Mouse (Mus musculus): Measurements from ENCODE around the gene Zfp706. TPM values are rescaled to one million over a fixed set of nuclear protein-coding genes. Genes with fewer than 3 reads are reported as not detected.
"Not testable (repeated sequence)": the region's sequence is repeated elsewhere in the genome, so short reads cannot be mapped to it uniquely, and the experiment has no call there.

Zfp706 gene
- polyA plus RNA-seq, 1 experiment from 2014 or later = 437 TPM

DNA sequence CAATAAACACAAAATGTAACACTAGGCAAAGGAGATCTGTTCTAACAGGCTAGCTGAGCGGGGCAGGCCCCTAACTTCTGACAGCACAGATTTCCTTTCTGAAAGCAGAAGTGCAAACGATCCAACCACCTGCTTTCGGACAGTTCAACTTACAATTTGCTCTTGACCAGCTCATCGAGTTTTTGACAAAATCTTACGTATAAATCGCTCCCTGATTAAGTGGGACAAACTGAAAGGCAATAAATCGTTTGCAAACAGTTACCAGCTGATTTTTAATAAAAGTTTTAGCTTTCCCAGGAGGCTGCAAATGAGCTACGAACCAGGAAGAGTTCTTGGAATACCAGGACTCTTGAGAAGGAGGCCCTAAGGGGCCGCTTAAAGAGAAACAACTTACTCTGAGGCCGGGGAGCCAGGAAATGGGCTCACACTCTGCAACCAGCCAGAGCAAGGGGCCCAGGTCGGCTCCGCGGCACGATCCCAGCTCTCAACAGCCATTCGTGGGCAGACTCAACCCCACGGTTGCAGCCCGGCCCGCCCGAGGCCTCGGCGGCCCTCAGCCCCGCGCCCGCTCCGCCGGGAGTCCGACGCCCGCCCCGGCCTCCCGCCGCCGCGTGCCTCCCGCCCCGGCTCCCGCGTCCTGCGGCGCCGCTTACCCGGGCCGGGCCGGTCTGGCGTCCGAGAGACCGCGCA lies 953 bp downstream of the Zfp706 start:
- Histone ChIP-seq H3K27ac (peak overlapping the region; percentile 96), H3K9ac (replicated peaks) (peak overlapping the region; percentile 98), H3K4me2 (replicated peaks) (peak overlapping the region; percentile 69), H3K9me3 (no peaks in the 10 kb centered on the region), H3K4me3 (replicated peaks) (peak overlapping the region; percentile 95), H3K36me3 (peaks cover 13% of the 10 kb centered on the region), H3K4me1 (replicated peaks) (peaks cover 30% of the 10 kb centered on the region), H3K27me3 (no peaks in the 10 kb centered on the region)
- ATAC-seq = no peak
- WGBS = under 1% methylated on average over 34 of the region's 48 CpGs

- Histone ChIP-seq H3K4me2 (replicated peaks) (peak overlapping the region; percentile 69), H3K36me3 (peaks cover 16% of the 10 kb centered on the region), H3K4me1 (replicated peaks) (peaks cover 30% of the 10 kb centered on the region), H3K9ac (replicated peaks) (peak overlapping the region; percentile 98), H3K27me3 (no peaks in the 10 kb centered on the region), H3K27ac (peak overlapping the region; percentile 96; the same call in 1 of the 2 replicates), H3K4me3 (replicated peaks) (peak overlapping the region; percentile 95), H3K9me3 (no peaks in the 10 kb centered on the region)
- ATAC-seq = no peak
- 39% methylated on average over 7 of the region's 7 CpGs for WGBS
These were observed 1.6 kb downstream of the Zfp706 start for GRCm38 (mm10) chr15:37005793-37006474.

DNA sequence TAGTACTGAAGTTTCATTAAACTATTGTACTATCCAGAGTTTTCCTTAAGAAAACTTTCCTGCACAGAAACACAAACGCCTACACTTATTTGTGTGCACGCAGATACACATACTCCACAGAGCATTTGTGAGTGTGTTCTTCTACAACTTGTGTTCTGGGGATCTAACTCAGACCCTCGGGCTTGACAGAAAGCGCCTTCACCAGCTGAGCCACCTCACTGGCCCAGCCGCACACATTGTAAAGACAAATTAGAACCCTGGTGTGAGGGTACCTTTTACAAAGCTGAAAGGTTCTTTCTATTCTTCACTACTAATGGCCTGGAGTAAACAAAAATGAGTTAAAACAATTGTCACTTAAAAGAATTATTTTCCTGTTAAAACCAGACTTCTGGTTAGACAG lies 2.7 kb downstream of the Zfp706 start:
- WGBS = 79% methylated on average over 5 of the region's 5 CpGs
- H3K27ac ChIP-seq = no peak overlapping the region
- H3K4me1 ChIP-seq (replicated peaks) = peaks cover 30% of the 10 kb centered on the region
- ATAC-seq = no peak
- H3K9ac ChIP-seq (replicated peaks) = no peak overlapping the region
- no peak overlapping the region for H3K4me3 ChIP-seq (replicated peaks)
- H3K9me3 ChIP-seq = no peaks in the 10 kb centered on the region
- H3K4me2 ChIP-seq (replicated peaks) = peak overlapping the region; percentile 69
- peaks cover 25% of the 10 kb centered on the region for H3K36me3 ChIP-seq
- H3K27me3 ChIP-seq = no peaks in the 10 kb centered on the region

DNA sequence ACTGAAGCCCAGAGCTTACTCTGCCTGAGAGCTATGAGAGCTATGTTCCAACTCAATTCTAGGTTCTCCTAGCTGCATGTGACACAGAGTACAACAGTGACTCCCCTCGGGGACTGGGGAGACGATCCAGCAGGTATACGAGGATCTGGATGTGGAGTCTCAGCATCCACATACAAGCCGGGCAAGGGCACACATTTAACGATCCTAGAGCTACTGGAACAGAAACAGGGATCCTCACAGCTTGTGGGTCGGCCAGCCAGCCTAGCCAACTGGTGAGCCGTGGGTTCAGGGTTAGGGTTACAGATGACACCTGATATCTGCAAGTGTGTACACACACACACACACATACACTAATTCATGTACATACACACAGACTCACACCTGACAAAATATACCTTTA lies 5.3 kb downstream of the Zfp706 start:
- Histone ChIP-seq H3K4me1 (replicated peaks) (peaks cover 25% of the 10 kb centered on the region), H3K27ac (no peak overlapping the region), H3K9me3 (no peaks in the 10 kb centered on the region), H3K9ac (replicated peaks) (no peak overlapping the region), H3K4me3 (replicated peaks) (no peak overlapping the region), H3K36me3 (peaks cover 50% of the 10 kb centered on the region), H3K27me3 (no peaks in the 10 kb centered on the region), H3K4me2 (replicated peaks) (no peak overlapping the region)
- no peak for ATAC-seq
- 96% methylated on average over 7 of the region's 7 CpGs for WGBS

DNA sequence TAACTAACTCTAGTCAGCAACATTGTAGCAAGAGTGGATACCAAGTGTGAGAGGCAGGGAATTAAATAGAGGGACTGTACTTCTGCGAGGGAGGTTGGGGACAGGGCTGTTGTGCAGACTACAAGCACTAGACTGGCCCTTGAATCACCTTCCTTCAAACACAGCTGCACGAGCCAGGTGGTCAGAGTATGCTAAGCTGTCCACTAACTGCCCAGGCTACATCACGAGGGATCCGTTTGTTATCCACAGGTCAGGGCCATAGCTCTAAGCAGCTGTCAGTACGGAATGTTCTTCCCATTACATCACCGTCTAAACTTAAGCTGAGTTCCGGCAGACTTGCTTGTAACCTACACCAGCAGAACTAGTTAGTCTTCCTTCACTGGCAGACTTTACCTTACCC lies 8.0 kb downstream of the Zfp706 start:
- ATAC-seq; H3K9me3 ChIP-seq; H3K4me1 ChIP-seq (replicated peaks); H3K4me3 ChIP-seq (replicated peaks); H3K27ac ChIP-seq; H3K27me3 ChIP-seq; H3K4me2 ChIP-seq (replicated peaks); H3K9ac ChIP-seq (replicated peaks): not testable (repeated sequence)
- H3K36me3 ChIP-seq = peaks cover 56% of the 10 kb centered on the region
- 93% methylated on average over 7 of the region's 7 CpGs for WGBS

- no peak overlapping the region for H3K4me3 ChIP-seq (replicated peaks)
- WGBS = 95% methylated on average over 4 of the region's 4 CpGs
These were observed 12.4 kb downstream of the Zfp706 start for GRCm38 (mm10) chr15:36995166-36995565.

DNA sequence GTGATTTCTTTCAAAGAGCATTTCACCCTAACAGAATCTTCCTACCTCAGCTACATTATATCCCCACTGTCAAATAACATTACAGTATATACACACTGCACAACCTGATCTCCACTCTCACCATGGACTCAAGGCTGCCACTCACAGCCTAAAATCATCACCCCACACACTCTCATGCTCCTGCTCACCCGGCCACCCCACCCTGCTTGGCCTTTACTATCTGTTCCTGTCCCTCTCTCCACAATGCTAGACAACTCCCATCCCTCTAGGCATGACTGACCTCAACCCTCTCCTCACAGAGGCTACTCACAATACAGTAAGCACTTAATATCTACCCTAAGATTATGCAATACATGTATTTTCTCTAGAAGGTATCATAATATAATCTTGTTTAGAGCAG lies 12.9 kb downstream of the Zfp706 start:
- Histone ChIP-seq H3K4me1 (replicated peaks) (peaks cover 16% of the 10 kb centered on the region), H3K27ac (no peak overlapping the region), H3K36me3 (peaks cover 30% of the 10 kb centered on the region), H3K4me2 (replicated peaks) (no peak overlapping the region), H3K4me3 (replicated peaks) (no peak overlapping the region), H3K9ac (replicated peaks) (no peak overlapping the region), H3K27me3 (no peaks in the 10 kb centered on the region), H3K9me3 (no peaks in the 10 kb centered on the region)
- no peak for ATAC-seq
- WGBS = 88% methylated on average over 1 of the region's 1 CpGs

More at GRCm38 (mm10) chr15:36995166-36995565, 12.4 kb downstream of the Zfp706 start:
- Histone ChIP-seq H3K27me3 (no peaks in the 10 kb centered on the region), H3K4me1 (replicated peaks) (peaks cover 16% of the 10 kb centered on the region), H3K4me2 (replicated peaks) (no peak overlapping the region), H3K36me3 (peaks cover 34% of the 10 kb centered on the region), H3K9me3 (no peaks in the 10 kb centered on the region), H3K9ac (replicated peaks) (no peak overlapping the region), H3K27ac (no peak overlapping the region)
- ATAC-seq = no peak

DNA sequence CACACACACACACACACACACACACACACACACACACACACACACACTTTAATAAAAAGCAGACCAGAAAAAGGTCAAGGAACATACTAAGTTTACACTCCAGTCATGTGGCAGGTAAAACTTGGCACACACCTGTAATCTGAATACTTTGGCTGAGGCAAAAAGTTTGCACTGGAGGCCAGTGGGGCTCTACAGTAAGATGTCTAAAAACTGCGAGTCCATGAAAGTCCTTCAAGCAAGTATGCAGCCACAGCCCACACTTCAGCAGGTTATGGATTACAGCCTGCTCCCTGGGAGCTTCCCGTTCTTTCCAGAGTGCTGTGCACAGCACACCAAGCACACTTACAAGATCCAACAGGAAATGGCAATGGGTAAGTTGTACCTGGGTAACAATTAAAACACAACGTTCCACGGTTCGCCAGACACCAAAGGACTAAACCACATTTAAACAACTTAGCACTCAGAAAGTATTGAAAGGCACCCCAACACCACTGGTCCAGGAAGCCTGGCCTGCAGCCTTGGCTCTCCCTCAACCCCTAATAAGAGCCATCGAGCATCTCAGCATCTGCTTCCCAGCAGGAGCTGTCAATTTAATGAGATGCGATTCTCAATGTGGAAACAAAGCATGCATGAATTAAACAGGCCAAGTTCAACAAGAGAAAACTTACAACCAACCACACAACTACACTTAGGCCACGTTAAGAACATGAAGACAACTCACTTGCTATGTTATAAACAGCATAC lies 14.0 kb downstream of the Zfp706 start:
- Histone ChIP-seq H3K27ac (no peak overlapping the region), H3K9ac (replicated peaks) (no peak overlapping the region), H3K4me1 (replicated peaks) (peaks cover 16% of the 10 kb centered on the region), H3K4me3 (replicated peaks) (no peak overlapping the region), H3K36me3 (peaks cover 19% of the 10 kb centered on the region), H3K4me2 (replicated peaks) (no peak overlapping the region), H3K27me3 (no peaks in the 10 kb centered on the region), H3K9me3 (no peaks in the 10 kb centered on the region)
- no peak for ATAC-seq
- WGBS = 57% methylated on average over 8 of the region's 8 CpGs

GRCm38 (mm10) chr15:36991353-36991752 lies 16.2 kb downstream of the Zfp706 start:
- Histone ChIP-seq H3K4me2 (replicated peaks) (no peak overlapping the region), H3K36me3 (0 out of 2 replicates have a peak, but pooled peaks cover 4% of the 10 kb centered on the region), H3K4me1 (replicated peaks) (peaks cover 25% of the 10 kb centered on the region), H3K9me3 (no peaks in the 10 kb centered on the region), H3K27me3 (no peaks in the 10 kb centered on the region), H3K4me3 (replicated peaks) (no peak overlapping the region), H3K27ac (no peak overlapping the region), H3K9ac (replicated peaks) (no peak overlapping the region)
- peak; percentile 40; the same call in 1 of the 2 replicates for ATAC-seq
- 27% methylated on average over 6 of the region's 6 CpGs for WGBS

DNA sequence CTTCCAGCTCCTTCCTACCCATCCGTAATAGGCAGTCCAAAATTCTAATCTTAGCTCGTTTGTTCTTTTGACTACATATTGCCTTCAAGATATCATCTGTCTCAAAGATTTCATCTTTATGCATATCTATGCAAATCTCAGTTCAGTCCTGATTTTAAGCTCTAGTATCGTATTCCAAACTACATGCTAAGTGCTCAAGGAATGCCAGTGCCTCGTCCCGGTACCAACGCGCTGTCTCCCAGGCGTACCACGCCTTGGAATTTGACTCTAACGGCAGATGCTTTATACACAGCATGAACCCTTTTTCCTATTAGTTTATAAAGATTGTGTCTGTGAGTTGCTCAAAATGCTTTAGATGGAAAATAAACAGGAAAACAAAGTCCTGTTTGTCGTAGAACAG lies 17.7 kb downstream of the Zfp706 start:
- H3K4me3 ChIP-seq (replicated peaks) = no peak overlapping the region
- peaks cover 25% of the 10 kb centered on the region for H3K4me1 ChIP-seq (replicated peaks)
- no peaks in the 10 kb centered on the region for H3K36me3 ChIP-seq
- no peak for ATAC-seq
- 80% methylated on average over 11 of the region's 11 CpGs for WGBS
- H3K27me3 ChIP-seq = no peaks in the 10 kb centered on the region
- no peak overlapping the region for H3K27ac ChIP-seq
- H3K9me3 ChIP-seq = no peaks in the 10 kb centered on the region
- no peak overlapping the region for H3K4me2 ChIP-seq (replicated peaks)
- H3K9ac ChIP-seq (replicated peaks) = 0 out of 2 replicates have a peak overlapping the region, but pooled peaks have one; percentile 29

GRCm38 (mm10) chr15:36988718-36989115 lies 18.9 kb downstream of the Zfp706 start:
- Histone ChIP-seq H3K36me3 (no peaks in the 10 kb centered on the region), H3K9me3 (no peaks in the 10 kb centered on the region), H3K27ac (no peak overlapping the region), H3K9ac (replicated peaks) (no peak overlapping the region), H3K4me3 (replicated peaks) (no peak overlapping the region), H3K27me3 (no peaks in the 10 kb centered on the region), H3K4me2 (replicated peaks) (no peak overlapping the region), H3K4me1 (replicated peaks) (peaks cover 22% of the 10 kb centered on the region)
- WGBS = 96% methylated on average over 2 of the region's 2 CpGs
- ATAC-seq = no peak

Data from midbrain, embryonic 13.5 days (tissue).